Mouse (Mus musculus): Measurements from ENCODE around the gene Zbtb38. TPM values are rescaled to one million over a fixed set of nuclear protein-coding genes. Genes with fewer than 3 reads are reported as not detected.
A peak's percentile ranks its signal among the peaks of the same experiment; 100 is the strongest.
"Not testable (repeated sequence)": the region's sequence is repeated elsewhere in the genome, so short reads cannot be mapped to it uniquely, and the experiment has no call there.

Zbtb38 gene
- total RNA-seq, 2 experiments from 2014 or later: 34.6 to 35.2 TPM

DNA sequence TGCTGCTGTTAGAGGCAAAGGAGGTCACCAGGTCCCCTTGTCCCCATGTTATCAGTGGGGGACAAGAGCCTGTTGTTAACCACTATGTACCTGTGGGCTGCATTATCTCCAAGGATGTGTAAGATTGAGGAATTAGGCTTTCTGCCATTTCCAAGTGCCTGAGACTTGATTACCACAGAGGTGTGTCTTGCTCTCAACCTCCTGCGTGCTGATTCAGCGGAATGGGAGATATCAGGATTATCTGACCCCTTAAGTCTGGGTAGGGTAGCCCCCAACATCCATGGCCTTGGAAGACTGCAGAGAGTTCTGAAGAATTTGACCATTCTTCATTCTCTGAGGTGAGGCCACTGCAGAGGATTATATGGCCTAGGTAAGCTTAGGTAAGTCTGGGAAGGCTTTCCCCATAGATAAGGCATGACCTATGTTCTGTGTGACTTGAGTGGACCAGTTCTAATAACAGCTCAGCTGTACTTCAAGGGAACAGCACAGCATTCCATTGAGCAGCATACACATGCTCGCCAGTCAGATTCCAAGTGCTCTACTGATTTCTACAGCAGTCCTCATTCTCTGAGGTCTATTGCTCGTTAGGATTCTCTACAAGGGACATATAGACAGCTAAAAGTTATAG, 68.4 kb downstream of the Zbtb38 start:
- DNase-seq: no peak

GRCm38 (mm10) chr9:96678611-96679010, 74.0 kb downstream of the Zbtb38 start:
- DNase-seq: no peak

DNA sequence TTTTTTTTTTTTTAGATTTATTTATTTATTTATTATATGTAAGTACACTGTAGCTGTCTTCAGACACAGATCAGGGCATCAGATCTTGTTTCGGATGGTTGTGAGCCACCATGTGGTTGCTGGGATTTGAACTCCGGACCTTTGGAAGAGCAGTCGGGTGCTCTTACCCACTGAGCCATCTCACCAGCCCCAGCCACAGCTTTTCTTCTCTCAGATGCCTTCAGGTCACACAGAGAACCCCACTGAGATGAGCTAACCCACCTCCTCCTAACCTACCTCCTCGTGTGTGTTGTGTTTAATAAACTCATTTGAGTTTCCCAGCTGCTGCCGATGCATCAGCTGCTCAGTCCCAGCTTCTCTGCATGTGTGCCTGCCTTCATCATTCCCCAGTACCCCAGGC, 74.9 kb downstream of the Zbtb38 start:
- DNase-seq: not testable (repeated sequence)

- DNase-seq: no peak
Measured at GRCm38 (mm10) chr9:96676671-96677070, 76.0 kb downstream of the Zbtb38 start.

- DNase-seq: no peak
Measured at GRCm38 (mm10) chr9:96675763-96676640, 76.6 kb downstream of the Zbtb38 start.

- DNase-seq: peak; percentile 71
Measured at GRCm38 (mm10) chr9:96675071-96675762, 77.4 kb downstream of the Zbtb38 start.

DNA sequence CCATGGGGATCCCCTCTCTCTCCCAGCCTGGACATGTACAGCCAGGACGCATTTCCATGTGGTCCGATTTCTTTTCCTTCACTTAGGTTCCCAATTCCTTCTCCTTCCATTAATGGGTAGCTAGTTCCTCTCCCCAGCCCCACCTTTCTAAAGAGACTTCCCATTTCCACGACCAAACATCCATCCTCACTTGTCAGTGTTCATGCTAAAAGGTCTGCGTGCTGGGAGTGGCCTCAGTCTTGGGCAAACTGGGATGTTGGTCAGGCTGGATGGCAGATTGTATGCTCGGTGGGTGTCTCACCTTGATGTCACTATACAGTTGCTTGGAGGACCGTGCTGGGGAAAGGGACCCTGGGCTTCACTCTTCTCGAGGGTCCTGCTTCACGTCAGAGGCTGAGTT, 78.3 kb downstream of the Zbtb38 start:
- no peak for DNase-seq

DNA sequence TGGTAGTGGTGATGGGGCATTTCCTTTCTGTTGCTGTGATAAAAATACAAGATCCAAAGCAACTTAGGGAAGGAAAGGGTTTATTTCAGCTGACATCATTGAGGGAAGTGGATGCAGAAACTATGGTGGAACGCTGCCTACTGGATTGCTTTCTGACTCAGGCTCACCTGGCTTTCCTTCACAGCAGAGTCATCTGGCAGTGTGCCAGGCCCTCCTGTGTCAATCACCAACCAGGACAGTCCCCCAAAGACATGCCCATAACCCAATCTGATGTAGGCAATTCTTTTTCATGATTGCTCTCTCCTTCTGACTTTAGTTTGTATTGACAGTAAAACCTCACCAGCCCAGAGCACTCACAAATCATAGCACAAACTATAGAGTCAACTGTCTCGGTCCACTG, 80.2 kb downstream of the Zbtb38 start:
- no peak for DNase-seq

DNA sequence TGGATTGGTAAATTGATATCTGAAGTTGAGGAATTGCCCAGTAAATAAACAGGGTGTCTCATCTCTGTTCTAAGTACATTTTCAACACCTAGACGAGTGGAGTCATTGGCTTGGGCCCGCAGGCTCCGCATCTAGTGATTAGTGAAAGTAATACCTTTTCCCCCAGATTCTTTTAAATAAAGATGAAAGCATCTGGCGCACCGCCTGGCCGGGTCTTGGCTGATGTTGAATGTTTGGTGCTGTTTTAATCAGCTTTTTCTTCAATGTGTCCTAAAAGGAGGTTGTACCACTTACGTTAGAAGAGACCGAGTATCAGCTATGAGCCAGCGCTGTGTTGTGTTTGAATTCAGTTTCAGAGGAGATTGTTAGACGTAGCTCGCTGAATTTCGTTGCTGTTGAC, 81.4 kb downstream of the Zbtb38 start:
- DNase-seq: no peak

- DNase-seq: peak; percentile 96
Measured at GRCm38 (mm10) chr9:96669877-96670276, 82.8 kb downstream of the Zbtb38 start.

GRCm38 (mm10) chr9:96668628-96669027, 84.0 kb downstream of the Zbtb38 start:
- DNase-seq: peak; percentile 81

GRCm38 (mm10) chr9:96660510-96661244, 92.0 kb downstream of the Zbtb38 start:
- DNase-seq: no peak

DNA sequence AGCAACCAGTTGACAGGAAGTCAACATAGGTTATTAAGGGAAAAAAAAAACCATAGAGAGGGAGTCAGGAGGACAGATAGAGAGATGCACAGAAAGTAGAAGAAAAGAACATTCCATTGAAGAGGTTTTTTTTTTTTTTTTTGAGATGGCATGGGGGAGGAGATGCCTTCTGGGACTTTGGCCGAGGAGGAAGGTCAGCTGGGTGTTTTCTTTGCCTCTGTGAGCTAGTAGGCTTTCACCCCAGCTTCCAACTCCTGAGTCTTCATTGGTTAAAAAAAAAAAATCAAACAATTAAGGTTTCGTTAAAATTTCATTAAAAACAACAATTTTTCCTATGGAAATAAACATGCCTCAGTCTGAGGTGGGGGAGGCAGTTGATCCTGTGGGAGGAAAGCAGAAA, 92.8 kb downstream of the Zbtb38 start:
- no peak for DNase-seq

- DNase-seq: no peak
Measured at GRCm38 (mm10) chr9:96653538-96653937, 99.1 kb downstream of the Zbtb38 start.

DNA sequence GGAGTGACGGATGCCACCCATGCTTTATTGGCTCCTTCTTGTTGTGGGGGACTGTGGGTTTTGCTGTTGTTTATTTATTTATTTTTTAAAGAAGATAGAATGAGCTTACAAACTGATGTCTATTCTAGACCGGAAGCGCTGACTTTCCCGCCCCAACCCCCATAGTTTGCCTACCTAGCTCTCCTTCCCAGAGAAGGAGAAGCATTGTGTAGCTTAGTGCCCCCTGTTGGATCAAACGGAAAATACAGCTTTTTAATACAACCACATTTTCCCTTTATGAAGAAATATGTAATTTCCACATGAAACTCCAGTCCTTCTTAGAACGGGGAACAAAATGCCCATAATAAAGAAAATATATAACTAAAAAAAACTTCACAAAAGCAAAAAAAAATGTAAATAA, 99.9 kb downstream of the Zbtb38 start:
- no peak for DNase-seq

DNA sequence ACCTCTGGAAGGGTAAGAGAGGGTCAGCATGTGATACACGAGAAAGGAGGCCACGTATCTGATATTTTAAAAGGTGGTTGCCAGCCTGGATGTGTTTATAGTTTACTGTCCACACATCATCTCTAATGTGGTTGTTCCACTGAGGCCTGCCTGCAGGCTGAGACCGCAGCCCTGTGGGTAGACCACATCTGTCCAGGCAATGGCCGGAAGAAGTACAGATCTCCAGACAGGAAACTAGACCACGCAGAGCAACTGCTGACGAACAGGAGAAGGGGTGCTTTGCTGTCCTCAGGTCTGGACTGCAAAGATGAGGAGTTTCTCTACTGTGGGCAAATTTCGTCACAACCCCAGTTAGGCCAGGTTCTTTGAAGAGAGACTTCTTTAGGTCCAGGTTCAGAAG, 101.8 kb downstream of the Zbtb38 start:
- DNase-seq: no peak

- DNase-seq: no peak
Measured at GRCm38 (mm10) chr9:96649924-96650323, 102.7 kb downstream of the Zbtb38 start.

DNA sequence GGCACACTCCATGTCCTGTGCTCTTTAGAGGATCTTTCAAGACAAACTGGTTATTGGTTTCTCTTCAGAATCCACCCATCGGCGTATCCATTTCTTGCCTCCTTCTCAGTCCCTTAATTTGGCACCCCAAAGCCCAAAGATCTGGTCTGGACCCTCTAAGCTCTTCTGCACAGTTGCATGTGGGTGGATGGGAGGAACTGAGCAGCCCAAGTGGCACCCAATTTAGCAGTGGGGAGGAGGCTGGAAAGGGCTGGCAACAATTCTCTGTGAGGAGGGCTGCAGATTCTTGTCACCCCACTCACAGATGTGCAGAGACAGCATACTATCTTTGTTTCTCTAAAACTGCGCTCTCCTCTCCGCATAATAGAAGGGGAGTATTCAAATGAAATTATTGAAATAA, 103.3 kb downstream of the Zbtb38 start:
- no peak for DNase-seq

DNA sequence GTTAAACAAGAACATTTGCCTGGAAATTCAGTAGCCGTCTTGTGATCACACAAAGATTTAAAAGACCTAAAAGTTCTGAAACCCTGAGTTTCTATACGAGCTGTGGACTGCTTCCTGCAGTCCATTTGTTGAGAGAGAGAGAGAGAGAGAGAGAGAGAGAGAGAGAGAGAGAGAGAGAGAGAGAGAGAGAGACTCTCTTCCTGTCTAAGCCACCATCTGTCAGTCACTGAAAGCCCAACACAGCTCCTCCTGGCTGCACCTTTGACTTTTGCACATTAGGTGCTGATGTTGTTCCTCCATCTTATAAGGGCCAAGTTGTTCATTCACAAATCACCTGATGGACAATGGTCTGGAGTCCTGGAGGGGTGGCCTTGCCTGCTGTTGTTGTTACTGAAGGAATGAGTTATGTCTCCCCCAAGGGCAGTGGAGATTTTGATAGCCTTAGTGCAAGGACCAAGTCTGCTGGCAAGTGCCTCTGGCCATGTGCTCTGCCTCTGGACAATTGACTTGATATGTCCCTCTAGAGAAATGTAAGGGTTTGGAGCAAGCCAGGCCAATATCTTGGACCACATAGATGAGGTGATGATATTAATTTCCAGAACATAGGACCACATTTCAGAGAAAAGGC, 105.8 kb downstream of the Zbtb38 start:
- DNase-seq: no peak

DNA sequence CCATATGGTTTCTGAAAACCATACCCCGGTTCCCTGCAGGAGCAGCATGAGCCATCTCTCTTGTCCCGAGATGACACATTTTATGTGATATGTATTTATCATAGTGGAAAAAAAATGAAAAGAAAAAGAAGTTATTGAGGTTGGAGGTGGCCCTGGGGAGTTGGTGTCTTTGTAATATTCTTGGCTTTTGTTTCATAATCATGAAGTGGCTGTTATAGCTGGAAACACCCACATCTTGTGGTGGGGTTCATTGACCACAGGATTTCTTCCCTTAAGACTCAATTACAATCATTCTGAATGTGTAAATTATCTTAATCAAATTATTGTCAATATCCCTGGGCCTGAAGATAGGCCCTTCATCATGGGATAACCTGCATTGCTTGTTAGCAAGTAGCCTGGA, 107.8 kb downstream of the Zbtb38 start:
- no peak for DNase-seq

- not testable (repeated sequence) for DNase-seq
Measured at GRCm38 (mm10) chr9:96644002-96644401, 108.6 kb downstream of the Zbtb38 start.

DNA sequence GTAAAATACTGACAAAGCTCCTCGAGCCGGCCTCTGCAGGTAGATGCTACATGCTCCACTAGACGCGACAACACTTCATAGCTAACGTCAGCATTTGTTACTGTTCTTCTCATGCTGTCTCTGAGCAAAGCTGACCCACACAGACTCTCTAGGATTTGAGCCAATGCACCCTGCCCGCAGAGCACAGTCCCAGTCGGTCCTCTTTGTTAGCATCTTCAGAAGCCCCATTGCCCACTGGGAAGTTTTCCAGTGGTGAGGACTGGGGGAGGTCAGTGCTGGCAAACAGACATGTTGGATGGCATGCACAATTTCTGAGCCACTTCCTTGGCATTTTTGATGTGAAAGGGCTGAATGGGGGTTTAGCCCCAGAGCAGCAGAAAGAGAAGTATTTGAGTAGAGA, 113.2 kb downstream of the Zbtb38 start:
- DNase-seq: no peak

All from heart, postnatal 4 days (tissue).